Mouse (Mus musculus): ENCODE measurements at regions not wholly inside any gene's neighbourhood (a gene's known extent, or its start where the extent isn't known, plus 50 kb on each side); places are given as distances from the start of the nearest gene placed in this dataset.

GRCm38 (mm10) chr8:36376579-36377350, 611.2 kb downstream of the Gm19410 start:
- Histone ChIP-seq H3K27me3 (ENCODE audit: low read depth, poor library complexity, severe bottlenecking) (no peaks in the 10 kb centered on the region), H3K9me3 (replicated peaks) (no peaks in the 10 kb centered on the region), H3K4me3 (no peak overlapping the region), H3K27ac (replicated peaks) (no peak overlapping the region), H3K4me1 (peaks cover 7% of the 10 kb centered on the region), H3K36me3 (no peaks in the 10 kb centered on the region)
- no peak for DNase-seq (ENCODE audit: low spot score)
- 69% methylated on average over 5 of the region's 5 CpGs for WGBS

GRCm38 (mm10) chr8:36394487-36394886, 598.9 kb upstream of the AI429214 start:
- no peak overlapping the region for H3K27ac ChIP-seq (replicated peaks)
- 88% methylated on average over 9 of the region's 9 CpGs for WGBS

GRCm38 (mm10) chr8:36396493-36396892, 596.9 kb upstream of the AI429214 start:
- DNase-seq (ENCODE audit: low spot score), result no peak
- 91% methylated on average over 1 of the region's 1 CpGs for WGBS
- Histone ChIP-seq H3K9me3 (replicated peaks) (no peaks in the 10 kb centered on the region), H3K27me3 (ENCODE audit: low read depth, poor library complexity, severe bottlenecking) (no peaks in the 10 kb centered on the region), H3K27ac (replicated peaks) (no peak overlapping the region), H3K4me3 (no peak overlapping the region), H3K4me1 (peaks cover 12% of the 10 kb centered on the region), H3K36me3 (no peaks in the 10 kb centered on the region)

More at GRCm38 (mm10) chr8:36394487-36394886, 598.9 kb upstream of the AI429214 start:
- H3K27me3 ChIP-seq (ENCODE audit: low read depth, poor library complexity, severe bottlenecking), result no peaks in the 10 kb centered on the region
- H3K9me3 ChIP-seq (replicated peaks), result no peaks in the 10 kb centered on the region
- H3K4me1 ChIP-seq, result no peaks in the 10 kb centered on the region
- no peaks in the 10 kb centered on the region for H3K36me3 ChIP-seq
- DNase-seq (ENCODE audit: low spot score), result no peak
- H3K4me3 ChIP-seq, result no peak overlapping the region

GRCm38 (mm10) chr8:36406706-36407105, 586.7 kb upstream of the AI429214 start:
- Histone ChIP-seq H3K27ac (replicated peaks) (no peak overlapping the region), H3K27me3 (ENCODE audit: low read depth, poor library complexity, severe bottlenecking) (no peaks in the 10 kb centered on the region), H3K36me3 (no peaks in the 10 kb centered on the region), H3K9me3 (replicated peaks) (no peaks in the 10 kb centered on the region; the same call in 1 of the 2 replicates), H3K4me1 (no peaks in the 10 kb centered on the region), H3K4me3 (no peak overlapping the region)
- no peak for DNase-seq (ENCODE audit: low spot score)
- WGBS, result 86% methylated on average over 2 of the region's 2 CpGs
